Mouse (Mus musculus) heart, embryonic 15.5 days (tissue): ENCODE measurements around the gene 1700016H13Rik. TPM values are rescaled to one million over a fixed set of nuclear protein-coding genes. Genes with fewer than 3 reads are reported as not detected.
A peak's percentile ranks its signal among the peaks of the same experiment; 100 is the strongest.

Experiments used
- ATAC-seq: fragments of 200-750 bp; cut with Nextera tagmentation; replicated peaks from 2 replicates; pipeline ENCODE4 v1.8.0; 2017; ENCODE audit warnings: low read depth, moderate TSS enrichment; ENCODE audit not compliant: insufficient number of reproducible peaks, insufficient read depth, low FRiP score
- H3K27ac ChIP-seq: fragments of 300-500 bp; sonication (generic); 2 replicates; pipeline ENCODE4 v1.5.1; 2015; ENCODE audit warnings: mild to moderate bottlenecking, inconsistent platforms
- H3K27me3 ChIP-seq: fragments of 300-500 bp; sonication (generic); 2 replicates; pipeline ENCODE4 v1.6.1; 2015; ENCODE audit warnings: inconsistent platforms
- H3K36me3 ChIP-seq: fragments of 300-500 bp; sonication (generic); 2 replicates; pipeline ENCODE4 v1.6.1; 2015; ENCODE audit warnings: mild to moderate bottlenecking, inconsistent platforms
- H3K4me1 ChIP-seq: fragments of 300-500 bp; sonication (generic); replicated peaks from 2 replicates; pipeline ENCODE4 v1.6.1; 2015; ENCODE audit warnings: inconsistent platforms
- H3K4me2 ChIP-seq: fragments of 300-500 bp; sonication (generic); 2 replicates; pipeline ENCODE4 v1.6.1; 2015; ENCODE audit warnings: inconsistent platforms, mild to moderate bottlenecking, moderate library complexity
- H3K4me3 ChIP-seq: fragments of 300-500 bp; sonication (generic); 2 replicates; pipeline ENCODE4 v1.5.1; 2015; ENCODE audit warnings: mild to moderate bottlenecking, inconsistent platforms
- H3K9ac ChIP-seq: fragments of 300-500 bp; sonication (generic); 2 replicates; pipeline ENCODE4 v1.6.1; 2015; ENCODE audit warnings: mild to moderate bottlenecking, inconsistent platforms
- H3K9me3 ChIP-seq: fragments of 300-500 bp; sonication (generic); replicated peaks from 2 replicates; pipeline ENCODE4 v1.6.1; 2016; ENCODE audit warnings: inconsistent platforms
- WGBS: fragments of 180-500 bp; shearing (Covaris S2); methylation state at CpG from one replicate; pipeline ENCODE4 v1.1.7; 2015; ENCODE audit warnings: mixed read lengths; 5-methylcytosine and 5-hydroxymethylcytosine counted together
- polyA plus RNA-seq: library from polyadenylated mRNA; unstranded; fragments of >200 nt; fragmentation: Nextera tagmentation; extraction: Ambion mirVana; gene quantifications from 2 replicates; pipeline ENCODE4 v1.2.1, GENCODE M21; 2015

The 1700016H13Rik gene
- polyA plus RNA-seq, 1 experiment from 2014 or later, result 0.24 TPM

GRCm38 (mm10) chr5:103665876-103666275, 10.1 kb upstream of the 1700016H13Rik start:
- H3K4me2 ChIP-seq, result no peak overlapping the region
- no peak overlapping the region for H3K4me3 ChIP-seq
- no peak for ATAC-seq
- no peaks in the 10 kb centered on the region for H3K4me1 ChIP-seq
- no peaks in the 10 kb centered on the region for H3K9me3 ChIP-seq
- no peak overlapping the region for H3K27ac ChIP-seq
- no peaks in the 10 kb centered on the region for H3K27me3 ChIP-seq
- H3K9ac ChIP-seq, result no peak overlapping the region
- H3K36me3 ChIP-seq, result no peaks in the 10 kb centered on the region
- WGBS, result 65% methylated on average over 2 of the region's 2 CpGs

DNA sequence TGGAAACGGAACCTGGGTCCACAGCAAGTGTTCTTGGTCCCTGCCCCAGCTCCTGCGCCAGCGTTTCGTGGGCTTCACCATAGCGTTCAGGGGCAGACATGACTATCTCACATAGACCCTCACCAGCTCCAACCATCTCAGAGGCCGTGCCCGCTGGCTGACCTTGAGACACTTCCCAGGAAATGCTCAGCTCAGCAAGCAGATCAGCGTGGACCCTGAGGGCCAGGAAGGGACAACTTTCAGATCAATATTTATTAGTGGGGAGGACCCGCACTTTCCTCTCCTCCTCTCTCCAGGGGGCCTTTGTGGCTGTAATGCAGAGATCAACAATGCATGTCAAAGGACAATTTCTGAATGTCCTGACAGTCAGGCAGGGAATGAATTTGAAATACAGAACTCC, 9.1 kb upstream of the 1700016H13Rik start:
- H3K9ac ChIP-seq, result no peak overlapping the region
- H3K27me3 ChIP-seq, result no peaks in the 10 kb centered on the region
- H3K4me1 ChIP-seq, result no peaks in the 10 kb centered on the region
- H3K9me3 ChIP-seq, result no peaks in the 10 kb centered on the region
- 72% methylated on average over 9 of the region's 9 CpGs for WGBS
- ATAC-seq, result no peak
- H3K4me3 ChIP-seq, result no peak overlapping the region
- no peak overlapping the region for H3K27ac ChIP-seq
- no peaks in the 10 kb centered on the region for H3K36me3 ChIP-seq
- no peak overlapping the region for H3K4me2 ChIP-seq

- Histone ChIP-seq H3K9ac (no peak overlapping the region), H3K27me3 (no peaks in the 10 kb centered on the region), H3K9me3 (no peaks in the 10 kb centered on the region), H3K27ac (no peak overlapping the region), H3K4me1 (peaks cover 7% of the 10 kb centered on the region), H3K36me3 (no peaks in the 10 kb centered on the region), H3K4me2 (no peak overlapping the region), H3K4me3 (no peak overlapping the region)
- WGBS, result 39% methylated on average over 3 of the region's 3 CpGs
- ATAC-seq, result no peak
Measured at GRCm38 (mm10) chr5:103659571-103659970, 3.8 kb upstream of the 1700016H13Rik start.

GRCm38 (mm10) chr5:103658921-103659320, 3.1 kb upstream of the 1700016H13Rik start:
- 68% methylated on average over 5 of the region's 5 CpGs for WGBS
- Histone ChIP-seq H3K27me3 (no peaks in the 10 kb centered on the region), H3K9me3 (no peaks in the 10 kb centered on the region), H3K36me3 (no peaks in the 10 kb centered on the region), H3K27ac (no peak overlapping the region), H3K4me1 (peaks cover 7% of the 10 kb centered on the region), H3K9ac (no peak overlapping the region), H3K4me2 (no peak overlapping the region), H3K4me3 (no peak overlapping the region)
- no peak for ATAC-seq

GRCm38 (mm10) chr5:103654780-103655179, 1.0 kb downstream of the 1700016H13Rik start:
- WGBS, result 80% methylated on average over 4 of the region's 4 CpGs
- no peak for ATAC-seq
- H3K27ac ChIP-seq, result no peak overlapping the region
- no peak overlapping the region for H3K9ac ChIP-seq
- peak overlapping the region; percentile 75; the same call in 1 of the 2 replicates for H3K4me3 ChIP-seq
- no peaks in the 10 kb centered on the region for H3K9me3 ChIP-seq
- peaks cover 7% of the 10 kb centered on the region for H3K4me1 ChIP-seq
- H3K4me2 ChIP-seq, result peak overlapping the region; percentile 99
- no peaks in the 10 kb centered on the region for H3K36me3 ChIP-seq
- H3K27me3 ChIP-seq, result no peaks in the 10 kb centered on the region

DNA sequence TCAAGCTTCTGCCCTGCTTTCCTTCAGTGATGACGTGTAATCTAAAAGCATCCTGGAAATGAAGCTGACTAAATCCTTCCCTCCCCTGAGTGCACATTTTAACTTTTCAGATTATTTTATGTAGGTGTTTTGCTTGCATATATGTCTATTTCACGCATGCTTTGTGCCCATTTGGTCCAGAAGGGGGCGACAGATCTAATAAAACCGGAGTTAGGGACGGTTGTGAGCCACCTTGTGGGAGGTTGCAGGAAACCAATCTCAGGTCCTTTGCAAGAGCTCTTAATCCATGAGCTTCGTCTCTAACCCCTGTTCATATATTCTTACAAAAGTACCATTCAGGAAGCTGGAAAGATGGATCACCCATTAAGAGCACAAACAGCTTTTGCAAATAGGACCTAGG, 1.6 kb downstream of the 1700016H13Rik start:
- ATAC-seq, result no peak
- Histone ChIP-seq H3K9me3 (no peaks in the 10 kb centered on the region), H3K27me3 (no peaks in the 10 kb centered on the region), H3K27ac (no peak overlapping the region), H3K9ac (no peak overlapping the region), H3K36me3 (no peaks in the 10 kb centered on the region), H3K4me2 (no peak overlapping the region), H3K4me1 (peaks cover 7% of the 10 kb centered on the region), H3K4me3 (no peak overlapping the region)
- 34% methylated on average over 6 of the region's 6 CpGs for WGBS

GRCm38 (mm10) chr5:103647320-103647719, 8.5 kb downstream of the 1700016H13Rik start:
- ATAC-seq, result no peak
- Histone ChIP-seq H3K9me3 (no peaks in the 10 kb centered on the region), H3K4me1 (0 out of 2 replicates have a peak, but pooled peaks cover 3% of the 10 kb centered on the region), H3K4me2 (no peak overlapping the region), H3K4me3 (no peak overlapping the region), H3K27me3 (no peaks in the 10 kb centered on the region), H3K36me3 (no peaks in the 10 kb centered on the region), H3K9ac (no peak overlapping the region), H3K27ac (no peak overlapping the region)
- WGBS, result 73% methylated on average over 3 of the region's 3 CpGs

GRCm38 (mm10) chr5:103644167-103644566, 11.6 kb downstream of the 1700016H13Rik start:
- WGBS, result 90% methylated on average over 1 of the region's 1 CpGs
- no peaks in the 10 kb centered on the region for H3K9me3 ChIP-seq
- H3K4me1 ChIP-seq, result 0 out of 2 replicates have a peak, but pooled peaks cover 3% of the 10 kb centered on the region
- H3K27me3 ChIP-seq, result no peaks in the 10 kb centered on the region
- ATAC-seq, result no peak
- no peak overlapping the region for H3K9ac ChIP-seq
- H3K36me3 ChIP-seq, result no peaks in the 10 kb centered on the region
- H3K4me3 ChIP-seq, result no peak overlapping the region
- no peak overlapping the region for H3K4me2 ChIP-seq
- H3K27ac ChIP-seq, result no peak overlapping the region

DNA sequence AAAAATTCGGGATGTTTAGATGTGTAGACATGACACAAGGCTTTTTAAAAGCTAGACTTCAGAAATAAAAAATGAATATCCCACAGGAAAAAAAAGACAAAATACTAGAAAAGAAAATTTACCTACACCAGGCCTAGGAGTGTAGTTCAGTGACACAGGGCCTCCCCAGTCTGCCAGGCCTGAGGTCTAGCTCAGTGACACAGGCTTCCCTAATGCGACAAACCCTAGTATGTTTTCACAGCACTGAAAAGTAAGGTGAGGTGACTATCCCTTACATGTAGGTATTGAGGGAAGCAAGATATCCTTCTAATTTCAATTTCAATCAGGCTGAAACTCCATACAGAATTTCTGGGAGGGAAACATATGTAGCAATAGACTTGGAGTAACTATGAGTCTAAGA, 18.6 kb downstream of the 1700016H13Rik start:
- WGBS, result 77% methylated on average over 2 of the region's 2 CpGs
- Histone ChIP-seq H3K27ac (no peak overlapping the region), H3K27me3 (no peaks in the 10 kb centered on the region), H3K4me2 (no peak overlapping the region), H3K9me3 (no peaks in the 10 kb centered on the region), H3K4me3 (no peak overlapping the region), H3K9ac (no peak overlapping the region), H3K36me3 (no peaks in the 10 kb centered on the region), H3K4me1 (no peaks in the 10 kb centered on the region)
- no peak for ATAC-seq

GRCm38 (mm10) chr5:103629854-103630580, 25.8 kb downstream of the 1700016H13Rik start:
- Histone ChIP-seq H3K9me3 (no peaks in the 10 kb centered on the region), H3K4me2 (peak overlapping the region; percentile 43), H3K36me3 (no peaks in the 10 kb centered on the region), H3K27ac (peak overlapping the region; percentile 89), H3K27me3 (no peaks in the 10 kb centered on the region), H3K9ac (no peak overlapping the region), H3K4me1 (peaks cover 26% of the 10 kb centered on the region), H3K4me3 (no peak overlapping the region)
- WGBS, result 55% methylated on average over 9 of the region's 9 CpGs
- ATAC-seq, result no peak

GRCm38 (mm10) chr5:103629111-103629764, 26.6 kb downstream of the 1700016H13Rik start, which contains the start of gene Slc10a6:
Gene Slc10a6 (minus strand): TSS chr5:103629403.
- Histone ChIP-seq H3K9me3 (no peaks in the 10 kb centered on the region), H3K27me3 (no peaks in the 10 kb centered on the region), H3K4me2 (peak within 1 kb of the TSS; percentile 43), H3K9ac (no peak within 1 kb of the TSS), H3K27ac (peak within 1 kb of the TSS; percentile 89), H3K4me3 (0 out of 2 replicates have a peak within 1 kb of the TSS, but pooled peaks have one; percentile 9), H3K4me1 (peaks cover 26% of the 10 kb centered on the region), H3K36me3 (no peaks in the 10 kb centered on the region)
- ATAC-seq, result peak; percentile 94
- 31% methylated on average over 17 of the region's 17 CpGs for WGBS
